Mouse (Mus musculus) E14TG2a.4 (cell line): ENCODE measurements around the gene Ubash3b.

Source experiments
- CTCF ChIP-seq: conservative IDR thresholded peaks from 2 replicates; pipeline ENCODE4 v1.5.1; 2014; ENCODE audit warnings: low read length
- NANOG ChIP-seq: IDR thresholded peaks from 2 replicates; pipeline ENCODE4 v1.6.1; 2014; ENCODE audit warnings: borderline replicate concordance, low read length, mixed read lengths
- POU5F1 ChIP-seq: IDR thresholded peaks from 2 replicates; pipeline ENCODE4 v1.6.1; 2014; ENCODE audit warnings: low read length, borderline replicate concordance

- TF ChIP-seq CTCF (no peak), NANOG (no peak), POU5F1 (no peak)
Measured at GRCm38 (mm10) chr9:40991511-40991910, 170.0 kb downstream of the Ubash3b start.
